In genomic region chr2:164448140-164448539, GRCm38 (mm10) we compare ENCODE assay signal across 24 mouse cellular contexts. TPM values are rescaled to one million over a fixed set of nuclear protein-coding genes. Genes with fewer than 3 reads are reported as not detected.
"Had no signal": no experiment of that assay in that cellular context is flagged by ENCODE, and none has a peak within 500 bp of the region (broad histone marks: within the 10 kb centered on the region; RNA-seq: fewer than 3 reads in every experiment).

No protein-coding gene starts in this region.

- DNase-seq: lung, embryonic 14.5 days; lung, postnatal 10 days; lung, postnatal 4 days; midbrain, embryonic 14.5 days; retina, postnatal 1 day; right cerebral cortex, adult 18-20 months; right cerebral cortex, postnatal 25 days; right cerebral cortex, postnatal 4 days; spleen, adult 18-20 months; thymus, adult 18-20 months; thymus, postnatal 14 days; thymus, postnatal 36 days had no signal

- H3K4me2 ChIP-seq: lung, embryonic 14.5 days; midbrain, embryonic 12.5 days; neural tube, embryonic 13.5 days; neural tube, embryonic 15.5 days had no signal

- H3K9me3 ChIP-seq: midbrain, embryonic 10.5 days; midbrain, embryonic 12.5 days; neural tube, embryonic 13.5 days; neural tube, embryonic 15.5 days had no signal

- H3K27ac ChIP-seq: midbrain, embryonic 10.5 days; midbrain, embryonic 12.5 days; neural tube, embryonic 13.5 days; neural tube, embryonic 15.5 days had no signal

- H3K4me3 ChIP-seq: midbrain, embryonic 10.5 days; midbrain, embryonic 12.5 days; myocyte; neural tube, embryonic 13.5 days; neural tube, embryonic 15.5 days had no signal

- H3K27me3 ChIP-seq: midbrain, embryonic 12.5 days; neural tube, embryonic 13.5 days had no signal

- H3K9ac ChIP-seq: lung, embryonic 14.5 days; midbrain, embryonic 12.5 days; neural tube, embryonic 13.5 days; neural tube, embryonic 15.5 days had no signal

- H3K36me3 ChIP-seq: midbrain, embryonic 10.5 days; midbrain, embryonic 12.5 days; neural tube, embryonic 13.5 days; neural tube, embryonic 15.5 days had no signal

- ATAC-seq: midbrain, embryonic 16.5 days had no signal

RNA-seq across cellular contexts. Expression of gene Trp53tg5, which starts 25.4 kb away (rescaled TPM):
- polyA plus RNA-seq: lung, embryonic 14.5 days; lung, embryonic 16.5 days; midbrain, embryonic 10.5 days; midbrain, embryonic 14.5 days; midbrain, embryonic 16.5 days; myocyte; neural tube, embryonic 11.5 days; neural tube, embryonic 13.5 days; neural tube, embryonic 15.5 days; small intestine, adult 2 months; stomach, embryonic 14.5 days; stomach, embryonic 16.5 days; thymus, postnatal 0 days had no signal
